Mouse (Mus musculus) MEL (cell line): Measurements from ENCODE around the gene Gm20708. TPM values are rescaled to one million over a fixed set of nuclear protein-coding genes. Genes with fewer than 3 reads are reported as not detected.

Source experiments
- DNase-seq: peaks from one replicate; pipeline ENCODE4 v3.0.0; 2011; ENCODE audit warnings: low read depth, low spot score
- H3K27ac ChIP-seq: 2 replicates; pipeline ENCODE4 v1.5.1; 2012; ENCODE audit warnings: low read depth, mild to moderate bottlenecking, control low read depth, low read length, moderate library complexity; ENCODE audit not compliant: control insufficient read depth
- H3K27me3 ChIP-seq, 2 experiments: fragments of 150-350 bp in 1 of 2; sonication (generic) in 1 of 2; 2 replicates each; pipeline ENCODE4 v1.6.1; 2012; ENCODE audit warnings: low read length in 2 of 2, mild to moderate bottlenecking in 2 of 2, improper control_type of control experiment in 1 of 2, moderate library complexity in 1 of 2; ENCODE audit not compliant: insufficient read depth in 2 of 2, control insufficient read depth in 1 of 2
- H3K36me3 ChIP-seq, 2 experiments: 2 replicates each; pipeline ENCODE4 v1.6.1; 2012 to 2014; ENCODE audit warnings: low read length in 2 of 2, improper control_type of control experiment in 1 of 2, inconsistent platforms in 1 of 2, mild to moderate bottlenecking in 1 of 2; ENCODE audit not compliant: insufficient read depth in 2 of 2, control insufficient read depth in 1 of 2
- H3K4me1 ChIP-seq, 2 experiments: fragments of 150-350 bp in 1 of 2; sonication (generic) in 1 of 2; 2 replicates each; pipeline ENCODE4 v1.6.1; 2012; ENCODE audit warnings: low read length in 2 of 2, improper control_type of control experiment in 1 of 2, mild to moderate bottlenecking in 1 of 2; ENCODE audit not compliant: insufficient read depth in 2 of 2, control insufficient read depth in 1 of 2
- H3K4me3 ChIP-seq, 2 experiments: fragments of 150-350 bp in 1 of 2; sonication (generic) in 1 of 2; 2 replicates each; pipeline ENCODE4 v1.5.1; 2012; ENCODE audit warnings: low read depth in 2 of 2, low read length in 2 of 2, mild to moderate bottlenecking in 2 of 2, moderate library complexity in 2 of 2, control low read depth in 1 of 2, improper control_type of control experiment in 1 of 2; ENCODE audit not compliant: control insufficient read depth in 1 of 2, insufficient read depth in 1 of 2
- H3K79me2 ChIP-seq: 2 replicates; pipeline ENCODE4 v1.6.1; 2012; ENCODE audit warnings: mild to moderate bottlenecking, low read length, moderate library complexity; ENCODE audit not compliant: control insufficient read depth, poor library complexity, insufficient read depth
- H3K9ac ChIP-seq: 2 replicates; pipeline ENCODE4 v1.6.1; 2012; ENCODE audit warnings: low read depth, mild to moderate bottlenecking, control low read depth, low read length, moderate library complexity; ENCODE audit not compliant: control insufficient read depth, poor library complexity, severe bottlenecking
- H3K9me3 ChIP-seq: fragments of 150-350 bp; sonication (generic); replicated peaks from 2 replicates; pipeline ENCODE4 v1.6.1; 2012; ENCODE audit warnings: mild to moderate bottlenecking, low read length, improper control_type of control experiment, moderate library complexity; ENCODE audit not compliant: insufficient read depth
- CHD1 ChIP-seq: IDR thresholded peaks from 2 replicates; pipeline ENCODE4 v1.6.1; 2012; ENCODE audit warnings: low read depth, mild to moderate bottlenecking, inconsistent platforms, low read length, improper control_type of control experiment
- CHD2 ChIP-seq: IDR thresholded peaks from 2 replicates; pipeline ENCODE4 v1.6.1; 2011; ENCODE audit warnings: low read length, improper control_type of control experiment
- CTCF ChIP-seq, 3 experiments: IDR thresholded peaks in 2 of 3; conservative IDR thresholded peaks in 1 of 3; 2 replicates each; pipeline ENCODE4 v1.5.1; 2011 to 2012; ENCODE audit warnings: low read length in 3 of 3, low read depth in 2 of 3, mild to moderate bottlenecking in 2 of 3, improper control_type of control experiment in 1 of 3, inconsistent platforms in 1 of 3, mixed read lengths in 1 of 3, moderate library complexity in 1 of 3; ENCODE audit not compliant: control insufficient read depth in 1 of 3, insufficient read depth in 1 of 3, poor library complexity in 1 of 3, severe bottlenecking in 1 of 3
- EP300 ChIP-seq, 2 experiments: IDR thresholded peaks; 2 replicates each; pipeline ENCODE4 v1.6.1; 2011; ENCODE audit warnings: improper control_type of control experiment in 2 of 2, low read length in 2 of 2, low read depth in 1 of 2, mild to moderate bottlenecking in 1 of 2
- ETS1 ChIP-seq: IDR thresholded peaks from 2 replicates; pipeline ENCODE4 v1.6.1; 2012; ENCODE audit warnings: low read depth, mild to moderate bottlenecking, inconsistent platforms, low read length, improper control_type of control experiment, moderate library complexity
- GABPA ChIP-seq: IDR thresholded peaks from 2 replicates; pipeline ENCODE4 v1.6.1; 2012; ENCODE audit warnings: low read depth, mild to moderate bottlenecking, inconsistent platforms, low read length, improper control_type of control experiment, moderate library complexity
- HCFC1 ChIP-seq: IDR thresholded peaks from 2 replicates; pipeline ENCODE4 v1.6.1; 2012; ENCODE audit warnings: low read depth, mild to moderate bottlenecking, inconsistent platforms, low read length, improper control_type of control experiment, moderate library complexity
- MAX ChIP-seq: IDR thresholded peaks from 2 replicates; pipeline ENCODE4 v1.6.1; 2011; ENCODE audit warnings: low read length, improper control_type of control experiment
- MAZ ChIP-seq: IDR thresholded peaks from 2 replicates; pipeline ENCODE4 v1.6.1; 2012; ENCODE audit warnings: low read depth, mild to moderate bottlenecking, inconsistent platforms, low read length, improper control_type of control experiment
- MEF2A ChIP-seq: IDR thresholded peaks from 2 replicates; pipeline ENCODE4 v1.6.1; 2014; ENCODE audit warnings: low read depth, mild to moderate bottlenecking, inconsistent platforms, low read length, improper control_type of control experiment; ENCODE audit not compliant: poor library complexity, insufficient replicate concordance, severe bottlenecking; ENCODE audit errors: extremely low read depth
- MXI1 ChIP-seq: IDR thresholded peaks from 2 replicates; pipeline ENCODE4 v1.6.1; 2011; ENCODE audit warnings: mild to moderate bottlenecking, low read depth, low read length, improper control_type of control experiment
- MYC ChIP-seq: IDR thresholded peaks from 2 replicates; pipeline ENCODE4 v1.6.1; 2011; ENCODE audit warnings: low read depth, mild to moderate bottlenecking, low read length, improper control_type of control experiment, moderate library complexity
- NELFE ChIP-seq: IDR thresholded peaks from 2 replicates; pipeline ENCODE4 v1.6.1; 2011; ENCODE audit warnings: low read depth, low read length, improper control_type of control experiment
- POLR2A ChIP-seq, 2 experiments: IDR thresholded peaks; 2 replicates each; pipeline ENCODE4 v1.6.1; 2011 to 2012; ENCODE audit warnings: low read length in 2 of 2, mild to moderate bottlenecking in 2 of 2, control low read depth in 1 of 2, improper control_type of control experiment in 1 of 2, low read depth in 1 of 2, moderate library complexity in 1 of 2; ENCODE audit not compliant: control insufficient read depth in 1 of 2, insufficient read depth in 1 of 2, poor library complexity in 1 of 2
- POLR2AphosphoS2 ChIP-seq: IDR thresholded peaks from 2 replicates; pipeline ENCODE4 v1.6.1; 2011; ENCODE audit warnings: low read length, improper control_type of control experiment
- RCOR1 ChIP-seq: IDR thresholded peaks from 2 replicates; pipeline ENCODE4 v1.6.1; 2012; ENCODE audit warnings: low read depth, mild to moderate bottlenecking, inconsistent platforms, low read length, improper control_type of control experiment
- SIN3A ChIP-seq: IDR thresholded peaks from 2 replicates; pipeline ENCODE4 v1.6.1; 2012; ENCODE audit warnings: low read length, improper control_type of control experiment, inconsistent platforms
- TBP ChIP-seq: IDR thresholded peaks from 2 replicates; pipeline ENCODE4 v1.8.0; 2011; ENCODE audit warnings: low read depth, low read length, improper control_type of control experiment
- TCF12 ChIP-seq: IDR thresholded peaks from 2 replicates; pipeline ENCODE4 v1.6.1; 2014; ENCODE audit warnings: low read depth, mild to moderate bottlenecking, inconsistent platforms, low read length, improper control_type of control experiment, moderate library complexity
- UBTF ChIP-seq: IDR thresholded peaks from 2 replicates; pipeline ENCODE4 v1.6.1; 2012; ENCODE audit warnings: low read depth, mild to moderate bottlenecking, inconsistent platforms, low read length, improper control_type of control experiment, moderate library complexity, borderline replicate concordance; ENCODE audit not compliant: insufficient read depth
- USF2 ChIP-seq, 2 experiments: IDR thresholded peaks; 2 replicates each; pipeline ENCODE4 v1.6.1; 2011 to 2012; ENCODE audit warnings: improper control_type of control experiment in 2 of 2, low read length in 2 of 2, borderline replicate concordance in 1 of 2, inconsistent platforms in 1 of 2, low read depth in 1 of 2, mild to moderate bottlenecking in 1 of 2; ENCODE audit not compliant: insufficient read depth in 1 of 2
- ZMIZ1 ChIP-seq: IDR thresholded peaks from 2 replicates; pipeline ENCODE4 v1.6.1; 2012; ENCODE audit warnings: low read depth, mild to moderate bottlenecking, inconsistent platforms, low read length, improper control_type of control experiment, moderate library complexity
- polyA plus RNA-seq, 2 experiments: library from polyadenylated mRNA; stranded (reverse) in 1 of 2; unstranded in 1 of 2; fragments of >175 nt in 1 of 2; fragments of >200 nt in 1 of 2; gene quantifications; 2 replicates each; pipeline versions ENCODE4 v1.2.1 to v1.2.4; 2012; ENCODE audit warnings: low replicate concordance in 2 of 2, low read depth in 1 of 2; ENCODE audit not compliant: insufficient read length in 2 of 2, insufficient read depth in 1 of 2, missing spikeins in 1 of 2
- total RNA-seq: library from RNA; depleted of rRNA; stranded (reverse); fragments of 300-350 nt; gene quantifications from 2 replicates; pipeline ENCODE4 v1.2.3, GENCODE M21; 2012; rRNA removed

The Gm20708 gene
- 0.46 and 0.85 TPM in 2 replicates for total RNA-seq
- under 1 TPM in 1 of 2 experiments, not detected in 1; 0.70 TPM for polyA plus RNA-seq

GRCm38 (mm10) chr11:117809407-117810311, at the start of gene Gm20708, which contains the start of gene Syngr2:
Gene Gm20708 (plus strand): TSS chr11:117809668.
Gene Syngr2 (plus strand): TSS chr11:117809668.
- H3K36me3 ChIP-seq, result peaks cover 0 to 8% of the 10 kb centered on the region in 2 experiments; a peak in 2 of 4 replicates
- peaks cover 4 to 11% of the 10 kb centered on the region in 2 experiments for H3K4me1 ChIP-seq

GRCm38 (mm10) chr11:117760374-117761119, 48.9 kb upstream of the Gm20708 start:
- no peak for TF ChIP-seq USF2 (IDR thresholded peaks at IDR 0.05; ENCODE audit: borderline replicate concordance in 1 of 2, insufficient read depth in 1 of 2, low read depth in 1 of 2, low read length in 2 of 2)
- no peak for TF ChIP-seq CTCF (IDR thresholded peaks at IDR 0.05 in 2 of 3, conservative IDR thresholded peaks at IDR 0.05 in 1 of 3; ENCODE audit: control insufficient read depth in 1 of 3, insufficient read depth in 1 of 3, low read depth in 2 of 3, low read length in 3 of 3, poor library complexity in 1 of 3, severe bottlenecking in 1 of 3)
- no peak for TF ChIP-seq GABPA
- Histone ChIP-seq H3K4me3 (no peak overlapping the region), H3K27me3 (no peaks in the 10 kb centered on the region), H3K79me2 (no peaks in the 10 kb centered on the region), H3K9ac (no peak overlapping the region), H3K4me1 (no peaks in the 10 kb centered on the region), H3K36me3 (peaks cover 0 to 3% of the 10 kb centered on the region in 2 experiments; a peak in 2 of 4 replicates), H3K27ac (no peak overlapping the region), H3K9me3 (no peaks in the 10 kb centered on the region)
- DNase-seq, result no peak

More at GRCm38 (mm10) chr11:117809407-117810311, at the start of gene Gm20708, which contains the start of gene Syngr2:
- peaks cover 36% of the 10 kb centered on the region for H3K79me2 ChIP-seq
- no peaks in the 10 kb centered on the region for H3K27me3 ChIP-seq
- H3K27ac ChIP-seq, result peak within 1 kb of the TSS; percentile 78
- no peaks in the 10 kb centered on the region for H3K9me3 ChIP-seq
- peak within 1 kb of the TSS; percentile 90 for H3K9ac ChIP-seq
- peak within 1 kb of the TSS; percentile 86 to 98 for H3K4me3 ChIP-seq
- DNase-seq, result peak; percentile 90
- TF ChIP-seq POLR2AphosphoS2 (peak; percentile 85), ZMIZ1 (peak; percentile 51), MAZ (no peak; the same call in 1 of the 2 replicates), UBTF (peak; percentile 94; the same call in 1 of the 2 replicates), RCOR1 (0 out of 2 replicates have a peak, but pooled peaks have one; percentile 26), CTCF (IDR thresholded peaks at IDR 0.05 in 2 of 3, conservative IDR thresholded peaks at IDR 0.05 in 1 of 3; ENCODE audit: control insufficient read depth in 1 of 3, insufficient read depth in 1 of 3, low read depth in 2 of 3, low read length in 3 of 3, poor library complexity in 1 of 3, severe bottlenecking in 1 of 3) (no peak), POLR2A (IDR thresholded peaks at IDR 0.05; ENCODE audit: control insufficient read depth in 1 of 2, insufficient read depth in 1 of 2, low read depth in 1 of 2, low read length in 2 of 2, poor library complexity in 1 of 2) (peak; percentile 84 to 92), ETS1 (no peak), EP300 (IDR thresholded peaks at IDR 0.05; ENCODE audit: low read depth in 1 of 2, low read length in 2 of 2) (no peak), HCFC1 (peak; percentile 64), MAX (peak; percentile 49), TBP (peak; percentile 59), NELFE (peak; percentile 88), SIN3A (peak; percentile 47; the same call in 1 of the 2 replicates), MXI1 (peak; percentile 91), MEF2A (peak; percentile 21; the same call in 1 of the 2 replicates), GABPA (no peak), CHD1 (no peak), TCF12 (peak; percentile 61), MYC (peak; percentile 70; the same call in 1 of the 2 replicates), CHD2 (no peak)
